In genomic region chr19:3895171-3895631, GRCm38 (mm10) we compare ENCODE assay signal across 10 mouse cellular contexts. TPM values are rescaled to one million over a fixed set of nuclear protein-coding genes. Genes with fewer than 3 reads are reported as not detected.
DNase-seq lines count a peak whose midpoint lies in the region; ATAC-seq lines count a peak whose summit lies in the region.
"Had no signal": no experiment of that assay in that cellular context is flagged by ENCODE, and none has a peak within 500 bp of the region (broad histone marks: within the 10 kb centered on the region; RNA-seq: fewer than 3 reads in every experiment).

No protein-coding gene starts in this region.

- H3K9ac ChIP-seq in hindbrain, embryonic 12.5 days = no peak overlapping the region

- H3K9me3 ChIP-seq in hindbrain, embryonic 12.5 days (replicated peaks) = no peaks in the 10 kb centered on the region
- H3K9me3 ChIP-seq in midbrain, embryonic 10.5 days (replicated peaks) = no peaks in the 10 kb centered on the region

- H3K36me3 ChIP-seq in hindbrain, embryonic 12.5 days = peaks cover 71% of the 10 kb centered on the region
- peaks cover 74% of the 10 kb centered on the region for H3K36me3 ChIP-seq in midbrain, embryonic 10.5 days

- no peaks in the 10 kb centered on the region for H3K27me3 ChIP-seq in hindbrain, embryonic 12.5 days
- no peaks in the 10 kb centered on the region for H3K27me3 ChIP-seq in midbrain, embryonic 10.5 days (ENCODE audit: low read depth, poor library complexity, severe bottlenecking)

- H3K4me1 ChIP-seq in hindbrain, embryonic 12.5 days = peaks cover 15% of the 10 kb centered on the region
- peaks cover 23% of the 10 kb centered on the region for H3K4me1 ChIP-seq in midbrain, embryonic 10.5 days

- WGBS in hindbrain, embryonic 12.5 days = 15% methylated on average over 3 of the region's 3 CpGs
- 41% methylated on average over 3 of the region's 3 CpGs for WGBS in midbrain, embryonic 10.5 days

- peak overlapping the region; percentile 79 for H3K27ac ChIP-seq in hindbrain, embryonic 12.5 days
- H3K27ac ChIP-seq in midbrain, embryonic 10.5 days (replicated peaks) = peak overlapping the region; percentile 74

- H3K4me3 ChIP-seq in hindbrain, embryonic 12.5 days = no peak overlapping the region
- no peak overlapping the region for H3K4me3 ChIP-seq in midbrain, embryonic 10.5 days

- ATAC-seq in hindbrain, embryonic 12.5 days (ENCODE audit: low FRiP score) = peak; percentile 74
- ATAC-seq in megakaryocyte, adult 5-6 weeks (ENCODE audit: poor library complexity, severe bottlenecking) = no peak

- peak; percentile 61 for DNase-seq in Muller cell, postnatal 12 days (ENCODE audit: inconsistent ontology term)
- peak; percentile 75 for DNase-seq in embryo, embryonic 10 days (ENCODE audit: low spot score)
- peak; percentile 38 for DNase-seq in midbrain, embryonic 10.5 days (ENCODE audit: low spot score)
- no peak for DNase-seq in thymus, postnatal 10 days (ENCODE audit: low spot score in 2 of 2)
- DNase-seq in adipocyte (ENCODE audit: low spot score) = no peak
- no peak for DNase-seq in cerebellum, postnatal 36 days
- DNase-seq: kidney, postnatal 25 days; right cerebral cortex, postnatal 25 days had no signal

- no peak overlapping the region for H3K4me2 ChIP-seq in hindbrain, embryonic 12.5 days (replicated peaks)

RNA-seq across cellular contexts. Expression of gene Tcirg1, which starts 11.7 kb away (rescaled TPM):
- polyA plus RNA-seq in hindbrain, embryonic 12.5 days (2016; fragmentation: Nextera tagmentation; extraction: Ambion mirVana) = 24.9 and 29.9 TPM in 2 replicates
- 17.0 and 17.6 TPM in 2 replicates for polyA plus RNA-seq in midbrain, embryonic 10.5 days (2016; fragmentation: Nextera tagmentation; extraction: Ambion mirVana)
- 197 and 207 TPM in 2 replicates for total RNA-seq in megakaryocyte, adult 5-6 weeks (2015)
- 315 and 316 TPM in 2 replicates for total RNA-seq in megakaryocyte, adult 5-6 weeks (2017)

RNA-seq across cellular contexts. Expression of gene Ndufs8, which starts 17.4 kb away (rescaled TPM):
- 180 and 207 TPM in 2 replicates for polyA plus RNA-seq in hindbrain, embryonic 12.5 days (2016; fragmentation: Nextera tagmentation; extraction: Ambion mirVana)
- polyA plus RNA-seq in midbrain, embryonic 10.5 days (2016; fragmentation: Nextera tagmentation; extraction: Ambion mirVana) = 251 and 262 TPM in 2 replicates
- 213 and 215 TPM in 2 replicates for total RNA-seq in megakaryocyte, adult 5-6 weeks (2015)
- total RNA-seq in megakaryocyte, adult 5-6 weeks (2017) = 60.4 and 83.5 TPM in 2 replicates

RNA-seq across cellular contexts. Expression of gene Aldh3b1, which starts 34.4 kb away (rescaled TPM):
- 1.0 and 1.2 TPM in 2 replicates for polyA plus RNA-seq in hindbrain, embryonic 12.5 days (2016; fragmentation: Nextera tagmentation; extraction: Ambion mirVana)
- polyA plus RNA-seq in midbrain, embryonic 10.5 days (2016; fragmentation: Nextera tagmentation; extraction: Ambion mirVana) = 0.73 TPM in 2 replicates
- total RNA-seq in megakaryocyte, adult 5-6 weeks (2015) = 47.3 and 48.1 TPM in 2 replicates
- 104 TPM in 2 replicates for total RNA-seq in megakaryocyte, adult 5-6 weeks (2017)

RNA-seq across cellular contexts. Expression of gene Unc93b1, which starts 39.8 kb away (rescaled TPM):
- polyA plus RNA-seq in hindbrain, embryonic 12.5 days (2016; fragmentation: Nextera tagmentation; extraction: Ambion mirVana) = 8.1 and 8.5 TPM in 2 replicates
- polyA plus RNA-seq in midbrain, embryonic 10.5 days (2016; fragmentation: Nextera tagmentation; extraction: Ambion mirVana) = 5.1 and 8.0 TPM in 2 replicates
- total RNA-seq in megakaryocyte, adult 5-6 weeks (2015) = 242 and 258 TPM in 2 replicates
- total RNA-seq in megakaryocyte, adult 5-6 weeks (2017) = 447 and 483 TPM in 2 replicates

RNA-seq across cellular contexts. Expression of gene Chka, which starts 43.6 kb away (rescaled TPM):
- 63.2 and 66.8 TPM in 2 replicates for polyA plus RNA-seq in hindbrain, embryonic 12.5 days (2016; fragmentation: Nextera tagmentation; extraction: Ambion mirVana)
- polyA plus RNA-seq in midbrain, embryonic 10.5 days (2016; fragmentation: Nextera tagmentation; extraction: Ambion mirVana) = 58.6 and 59.1 TPM in 2 replicates
- total RNA-seq in megakaryocyte, adult 5-6 weeks (2015) = 15.9 and 18.9 TPM in 2 replicates
- total RNA-seq in megakaryocyte, adult 5-6 weeks (2017) = 19.2 and 22.0 TPM in 2 replicates

Comparison
In these comparisons a context has a peak if more than half of its experiments do, and no peak if none do; other contexts are left out.
1. DNase-seq: peak in Muller cell, postnatal 12 days (single experiment), embryo, embryonic 10 days (single experiment) and midbrain, embryonic 10.5 days (single experiment); none in thymus, postnatal 10 days (0 of 2), adipocyte (single experiment) and cerebellum, postnatal 36 days (0 of 2).